In the genomic region with DNA sequence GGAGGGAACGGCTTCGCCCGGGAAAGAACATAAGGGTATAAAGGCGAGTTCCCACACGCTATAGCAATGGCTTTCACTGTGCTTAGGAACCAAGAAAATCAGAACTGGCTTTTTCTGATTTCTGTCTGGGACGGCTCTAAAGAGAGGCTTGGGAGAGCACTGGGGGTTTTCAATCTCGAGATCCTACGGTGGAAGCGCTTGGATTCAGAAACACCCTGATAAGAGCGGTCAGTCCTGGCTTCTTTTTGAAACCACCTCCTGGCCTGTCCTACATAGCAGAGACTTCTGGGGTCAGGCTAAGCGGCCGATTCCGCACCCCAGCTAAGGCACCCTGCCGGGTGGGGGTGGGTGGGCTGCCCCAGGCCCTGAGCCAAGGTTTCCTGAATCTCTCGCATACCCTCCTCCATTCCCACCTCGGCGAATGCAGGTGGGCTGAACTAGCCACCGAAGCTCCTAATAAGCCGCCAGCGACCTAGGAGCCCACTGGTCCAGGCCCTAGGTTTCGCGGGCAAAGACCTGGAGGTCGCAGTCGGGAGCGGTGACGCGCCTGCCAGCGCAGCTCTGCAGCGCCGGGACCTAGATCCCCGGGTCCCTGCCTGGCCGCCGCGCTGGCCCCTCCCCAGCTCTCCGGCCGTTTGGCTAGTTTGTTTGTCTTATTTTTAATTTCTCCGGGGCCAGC, we compare ENCODE assay signal across 8 mouse cellular contexts. TPM values are rescaled to one million over a fixed set of nuclear protein-coding genes. Genes with fewer than 3 reads are reported as not detected.
DNase-seq lines count a peak whose midpoint lies in the region; ATAC-seq and TF ChIP-seq lines count a peak whose summit lies in the region.

No protein-coding gene starts in this region.

- peaks cover 12% of the 10 kb centered on the region for H3K36me3 ChIP-seq in thymus, adult 2 months (ENCODE audit: control insufficient read depth, insufficient read depth, low read length)
- peaks cover 15% of the 10 kb centered on the region for H3K36me3 ChIP-seq in intestine, embryonic 14.5 days (ENCODE audit: control insufficient read depth, insufficient read depth, low read length)
- no peaks in the 10 kb centered on the region for H3K36me3 ChIP-seq in midbrain, embryonic 16.5 days (ENCODE audit: control insufficient read depth, insufficient read depth, low read length)

- H3K4me3 ChIP-seq in thymus, adult 2 months (ENCODE audit: control insufficient read depth, insufficient read depth, low read length) = peak overlapping the region; percentile 86
- peak overlapping the region; percentile 79 for H3K4me3 ChIP-seq in intestine, embryonic 14.5 days (ENCODE audit: low read depth, low read length)
- H3K4me3 ChIP-seq in midbrain, embryonic 16.5 days (ENCODE audit: low read depth, low read length) = peak overlapping the region; percentile 91

- DNase-seq in cerebellum, adult 8-10 months = no peak
- DNase-seq in thymus, adult 2 months = no peak
- DNase-seq in thymus, postnatal 10 days (ENCODE audit: low spot score in 2 of 2) = no peak
- DNase-seq in intestine, embryonic 14.5 days (ENCODE audit: low spot score) = peak; percentile 92
- DNase-seq in cerebellum, adult 11 months = no peak
- DNase-seq in gastrocnemius, postnatal 10 days = no peak

- peaks cover 27% of the 10 kb centered on the region for H3K4me1 ChIP-seq in thymus, adult 2 months (replicated peaks; ENCODE audit: control insufficient read depth, insufficient read depth, low read length)
- H3K4me1 ChIP-seq in intestine, embryonic 14.5 days (replicated peaks; ENCODE audit: control insufficient read depth, insufficient read depth, low read length) = peaks cover 30% of the 10 kb centered on the region
- peaks cover 30% of the 10 kb centered on the region for H3K4me1 ChIP-seq in midbrain, embryonic 16.5 days (ENCODE audit: control insufficient read depth, insufficient read depth, low read length)

- H3K4me2 ChIP-seq in intestine, embryonic 14.5 days (ENCODE audit: low read length) = peak overlapping the region; percentile 92
- H3K4me2 ChIP-seq in midbrain, embryonic 16.5 days (ENCODE audit: low read length) = peak overlapping the region; percentile 93

- peak; percentile 2; the same call in 1 of the 2 replicates for ATAC-seq in cerebellum, adult (ENCODE audit: insufficient number of reproducible peaks, low FRiP score, low TSS enrichment)
- peak; percentile 63 for ATAC-seq in intestine, embryonic 14.5 days (replicated peaks; ENCODE audit: low FRiP score, low TSS enrichment, low read depth)
- ATAC-seq in midbrain, embryonic 16.5 days = peak; percentile 82; the same call in 1 of the 2 replicates

- peak overlapping the region; percentile 86 for H3K9ac ChIP-seq in intestine, embryonic 14.5 days (ENCODE audit: low read length)
- peak overlapping the region; percentile 89 for H3K9ac ChIP-seq in midbrain, embryonic 16.5 days (ENCODE audit: low read depth, low read length)

- H3K27me3 ChIP-seq in thymus, adult 2 months (ENCODE audit: control insufficient read depth, insufficient read depth, low read length) = no peaks in the 10 kb centered on the region
- H3K27me3 ChIP-seq in intestine, embryonic 14.5 days (replicated peaks; ENCODE audit: control insufficient read depth, insufficient read depth, low read length) = no peaks in the 10 kb centered on the region
- no peaks in the 10 kb centered on the region for H3K27me3 ChIP-seq in midbrain, embryonic 16.5 days (ENCODE audit: control insufficient read depth, insufficient read depth, low read depth, low read length)

- TF ChIP-seq POLR2A in thymus, adult 2 months (IDR thresholded peaks at IDR 0.05; ENCODE audit: control insufficient read depth, extremely low read depth, insufficient read depth, low read length, poor library complexity) = no peak

- no peaks in the 10 kb centered on the region for H3K9me3 ChIP-seq in intestine, embryonic 14.5 days (ENCODE audit: control insufficient read depth, low read length)
- no peaks in the 10 kb centered on the region for H3K9me3 ChIP-seq in midbrain, embryonic 16.5 days (replicated peaks; ENCODE audit: control insufficient read depth, low read length, poor library complexity, severe bottlenecking)

- TF ChIP-seq CTCF in thymus, adult 2 months (IDR thresholded peaks at IDR 0.05; ENCODE audit: borderline replicate concordance, control insufficient read depth, extremely low read depth, insufficient read depth, low read length, poor library complexity) = no peak

- 9% methylated on average over 37 of the region's 37 CpGs for WGBS in thymus, adult 2 months
- WGBS in intestine, embryonic 14.5 days = 7% methylated on average over 37 of the region's 37 CpGs
- WGBS in midbrain, embryonic 16.5 days = 2% methylated on average over 37 of the region's 37 CpGs

- H3K27ac ChIP-seq in thymus, adult 2 months (ENCODE audit: control insufficient read depth, insufficient read depth, low read length) = peak overlapping the region; percentile 62
- H3K27ac ChIP-seq in intestine, embryonic 14.5 days (ENCODE audit: low read depth) = peak overlapping the region; percentile 95
- peak overlapping the region; percentile 98 for H3K27ac ChIP-seq in midbrain, embryonic 16.5 days (ENCODE audit: low read length)

RNA-seq across cellular contexts. Expression of gene Cdkn1b, which starts 0.6 kb away (rescaled TPM):
- polyA plus RNA-seq in thymus, adult 2 months (2012; rRNA removed) = 65.2 and 82.5 TPM in 2 replicates
- 15.8 and 16.0 TPM in 2 replicates for polyA plus RNA-seq in intestine, embryonic 14.5 days (2014; fragmentation: Nextera tagmentation; extraction: Ambion mirVana)
- 20.7 and 22.6 TPM in 2 replicates for polyA plus RNA-seq in midbrain, embryonic 16.5 days (2015; fragmentation: Nextera tagmentation; extraction: Ambion mirVana)
- 10 to 100 TPM; 47.0 to 51.8 TPM for total RNA-seq in gastrocnemius, postnatal 10 days (2021)

RNA-seq across cellular contexts. Expression of gene Gpr19, which starts 21.3 kb away (rescaled TPM):
- 14.7 and 15.6 TPM in 2 replicates for polyA plus RNA-seq in thymus, adult 2 months (2012; rRNA removed)
- polyA plus RNA-seq in intestine, embryonic 14.5 days (2014; fragmentation: Nextera tagmentation; extraction: Ambion mirVana) = 10.7 and 11.1 TPM in 2 replicates
- polyA plus RNA-seq in midbrain, embryonic 16.5 days (2015; fragmentation: Nextera tagmentation; extraction: Ambion mirVana) = 44.7 and 46.8 TPM in 2 replicates
- total RNA-seq in gastrocnemius, postnatal 10 days (2021) = 1 to 10 TPM; 6.4 to 6.8 TPM

Comparison
In these comparisons a context has a peak if more than half of its experiments do, and no peak if none do; other contexts are left out.
1. ATAC-seq: peak in every context shown above with its lines; median percentile 82 in midbrain, embryonic 16.5 days; 63 in intestine, embryonic 14.5 days; 2 in cerebellum, adult.